Mouse (Mus musculus) testis, postnatal 14 days (tissue): ENCODE measurements at regions not wholly inside any gene's neighbourhood (a gene's known extent, or its start where the extent isn't known, plus 50 kb on each side); places are given as distances from the start of the nearest gene placed in this dataset.

Experiments used
- DNase-seq: peaks from one replicate; pipeline ENCODE4 v3.0.0; 2021; ENCODE audit warnings: low spot score

DNA sequence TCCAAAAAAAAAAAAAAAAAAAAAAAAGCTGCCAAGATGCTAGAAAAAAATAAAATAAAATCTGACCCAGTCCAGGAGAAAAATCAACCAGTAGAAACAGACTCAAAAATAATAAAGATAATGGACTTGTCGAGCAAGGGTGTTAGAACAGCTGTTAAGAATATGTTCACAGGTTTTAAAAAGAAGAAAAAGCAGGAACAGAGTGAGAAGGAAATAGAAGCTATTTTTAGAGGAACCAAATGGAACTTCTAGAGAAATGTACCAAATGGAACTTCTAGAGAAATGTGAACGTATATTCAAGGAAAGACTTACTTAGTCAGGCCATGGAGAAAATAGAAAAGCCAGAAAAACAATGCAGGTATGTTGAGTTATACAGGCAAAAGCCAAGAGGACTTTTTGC is 662.4 kb upstream of the Jmjd1c start:
- no peak for DNase-seq

DNA sequence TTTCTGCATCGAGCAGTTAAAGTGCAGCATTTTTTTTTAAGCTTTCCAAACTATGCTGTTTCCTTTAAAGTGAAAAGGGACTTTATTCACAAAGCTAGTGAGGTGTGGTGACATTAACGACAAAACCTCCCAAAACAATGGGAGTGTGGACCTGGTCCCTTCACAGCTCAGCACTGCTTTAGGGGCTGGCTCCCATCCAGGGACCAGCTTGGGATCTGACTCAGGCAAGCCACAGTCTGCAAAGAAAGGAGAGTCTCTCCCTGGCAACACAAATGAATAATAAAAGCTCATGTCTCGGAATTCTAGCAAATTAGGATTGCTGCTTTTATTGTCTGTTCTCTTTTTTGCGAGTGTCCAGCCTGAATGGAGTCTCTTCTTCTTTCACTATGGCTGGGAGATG is 625.2 kb upstream of the Jmjd1c start:
- DNase-seq, result no peak

DNA sequence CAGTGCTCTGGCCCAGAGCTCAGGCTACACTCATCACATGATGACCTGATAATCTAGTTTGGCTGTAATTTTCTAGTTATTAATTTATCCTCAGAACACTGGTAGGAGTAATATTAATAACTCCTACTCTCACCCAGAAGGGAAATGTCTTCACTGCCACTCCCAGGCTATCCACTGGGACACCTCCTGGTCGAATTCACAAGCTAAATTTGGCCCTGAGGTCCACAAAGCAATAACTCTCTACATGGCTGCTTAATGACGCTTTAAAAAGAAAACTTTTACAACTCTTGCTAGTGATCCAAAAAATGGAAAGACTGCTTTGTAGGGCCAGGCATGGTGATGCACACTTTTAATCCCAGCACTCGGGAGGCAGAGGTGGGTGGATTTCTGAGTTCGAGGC is 623.9 kb upstream of the Jmjd1c start:
- no peak for DNase-seq

DNA sequence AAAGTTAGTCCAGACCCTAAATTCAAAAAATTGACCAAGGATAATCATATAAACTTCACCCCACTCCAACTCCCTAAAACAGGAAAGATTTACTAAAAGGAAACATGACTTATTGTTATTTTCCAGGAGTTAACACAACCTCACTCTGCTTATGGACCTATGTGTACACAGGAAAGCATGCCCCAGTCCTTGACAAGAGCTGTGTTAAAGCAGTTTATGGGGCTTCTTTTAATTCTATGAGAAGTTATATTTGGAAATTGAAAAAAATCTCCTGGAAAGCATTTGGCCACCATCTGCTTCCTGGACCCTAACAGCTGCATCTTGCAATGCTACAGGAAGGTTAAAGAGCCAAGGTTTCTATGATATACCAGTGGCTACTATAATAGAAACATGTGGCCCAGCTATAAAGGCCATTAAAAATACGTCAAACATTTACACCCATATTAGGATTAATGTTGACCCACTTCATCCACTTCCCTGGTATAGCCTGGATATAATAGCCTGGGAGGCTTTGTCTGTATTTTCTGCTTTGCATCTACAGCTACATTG is 620.7 kb upstream of the Jmjd1c start:
- no peak for DNase-seq

DNA sequence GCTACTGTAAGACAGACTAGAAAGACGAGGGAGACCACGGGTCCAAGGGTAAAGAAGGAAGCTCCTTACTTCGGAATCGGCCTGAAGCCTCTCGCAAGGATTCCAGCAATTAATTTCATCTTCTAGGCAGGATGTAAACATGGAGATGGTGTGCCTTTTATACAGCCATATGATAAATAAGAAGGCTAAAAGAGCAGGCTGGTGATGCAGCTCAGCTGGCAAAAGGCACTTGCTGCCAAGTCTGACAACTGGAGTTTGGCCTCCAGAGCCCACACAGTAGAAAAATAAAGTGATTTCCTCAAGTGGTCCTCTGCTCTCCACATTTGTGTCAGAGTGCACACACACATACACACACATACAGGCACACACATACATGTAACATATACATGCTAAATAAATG is 605.1 kb upstream of the Jmjd1c start:
- DNase-seq, result no peak

DNA sequence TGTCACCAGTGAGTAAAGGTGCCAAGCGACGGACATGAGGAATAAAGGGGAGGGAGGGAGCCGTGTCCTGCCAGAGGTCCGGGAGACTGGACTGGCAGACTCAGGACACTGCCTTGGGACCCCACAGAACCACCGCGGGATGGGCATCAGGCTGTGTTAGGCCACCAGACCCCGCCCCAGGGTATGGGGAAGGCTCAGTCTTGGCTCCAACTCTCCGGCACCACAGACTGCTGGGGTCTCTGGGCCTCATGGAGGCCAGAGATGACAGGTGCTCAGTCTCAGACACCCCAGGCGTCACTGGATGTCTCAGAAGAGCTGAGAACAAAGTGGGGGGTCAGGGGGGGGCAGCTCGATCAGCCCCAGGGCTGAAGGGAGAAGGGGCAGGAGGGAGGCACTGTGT is 604.1 kb upstream of the Jmjd1c start:
- no peak for DNase-seq

DNA sequence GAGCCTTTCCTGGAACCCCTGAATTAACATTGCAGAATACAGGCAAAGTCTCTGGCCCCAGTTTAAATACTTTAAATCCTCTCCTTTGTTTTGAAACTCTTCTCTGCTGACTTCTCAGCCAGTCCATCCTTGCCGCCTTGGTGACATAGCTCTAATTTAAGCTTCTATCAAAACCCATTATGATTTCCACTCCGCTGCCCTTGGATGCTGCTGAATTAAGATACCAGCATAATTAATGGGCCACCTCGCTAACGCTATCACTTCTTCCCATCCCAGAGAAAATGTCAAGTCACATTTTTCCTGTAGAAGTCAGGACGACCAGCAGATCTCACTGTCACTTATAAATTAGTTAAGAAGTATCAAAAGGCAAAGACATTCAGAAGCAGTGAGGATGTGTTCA is 556.1 kb upstream of the Jmjd1c start:
- no peak for DNase-seq

DNA sequence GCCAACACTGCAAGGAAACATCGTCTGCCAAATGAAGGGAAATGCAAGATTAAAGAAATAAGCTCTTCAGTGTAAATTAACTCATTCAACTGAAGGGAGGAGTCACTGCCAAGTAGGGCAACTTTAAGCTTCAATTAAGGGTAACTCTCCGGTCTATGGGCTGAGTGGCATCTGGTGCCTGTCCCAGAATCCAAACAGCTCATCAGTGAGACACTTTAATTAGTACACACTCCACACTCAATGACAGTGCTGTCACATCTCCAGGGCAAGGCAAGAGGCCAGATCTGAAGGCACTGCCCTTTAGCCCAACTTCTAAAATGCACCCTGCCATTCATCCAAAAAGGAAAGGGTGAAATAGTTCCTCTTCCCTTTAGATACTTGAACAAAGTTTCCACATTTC is 549.3 kb upstream of the Jmjd1c start:
- DNase-seq, result no peak

DNA sequence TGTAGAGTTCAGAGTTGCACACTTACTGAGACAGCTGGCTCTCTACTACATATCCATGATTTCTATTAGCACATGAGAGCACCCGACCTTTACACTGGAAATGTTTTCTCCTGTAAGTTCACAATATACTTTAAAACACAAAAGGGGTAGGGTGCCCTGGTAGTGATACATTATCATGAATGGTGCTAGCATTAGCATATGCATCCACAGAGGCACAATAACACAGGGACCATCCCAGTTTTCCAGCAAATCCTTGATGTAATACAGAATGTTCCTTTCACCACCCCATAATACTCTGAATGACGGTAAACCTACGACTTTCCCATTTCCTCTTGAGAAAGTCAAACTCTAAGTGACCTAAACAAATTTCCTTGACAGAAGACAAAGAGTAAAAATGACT is 548.3 kb upstream of the Jmjd1c start:
- no peak for DNase-seq

DNA sequence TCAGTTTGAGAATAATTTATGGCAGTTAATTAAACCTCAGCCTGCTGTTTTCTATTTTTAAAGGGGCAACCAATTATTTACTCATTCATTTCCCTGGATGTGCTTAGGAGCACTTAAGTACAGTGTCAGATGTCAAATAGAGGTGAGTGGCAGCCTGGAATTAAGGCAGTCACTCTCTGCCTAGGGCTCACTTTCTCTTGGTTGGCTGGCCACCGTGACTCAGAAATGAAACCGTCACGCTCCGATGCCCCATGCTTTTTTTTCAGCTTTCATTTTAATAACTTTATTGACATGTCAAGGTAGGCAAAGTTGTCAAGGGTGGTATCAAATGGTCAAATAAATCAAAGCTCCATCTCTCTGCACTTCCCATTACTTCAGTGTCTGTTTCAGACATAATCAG is 547.9 kb upstream of the Jmjd1c start:
- no peak for DNase-seq

DNA sequence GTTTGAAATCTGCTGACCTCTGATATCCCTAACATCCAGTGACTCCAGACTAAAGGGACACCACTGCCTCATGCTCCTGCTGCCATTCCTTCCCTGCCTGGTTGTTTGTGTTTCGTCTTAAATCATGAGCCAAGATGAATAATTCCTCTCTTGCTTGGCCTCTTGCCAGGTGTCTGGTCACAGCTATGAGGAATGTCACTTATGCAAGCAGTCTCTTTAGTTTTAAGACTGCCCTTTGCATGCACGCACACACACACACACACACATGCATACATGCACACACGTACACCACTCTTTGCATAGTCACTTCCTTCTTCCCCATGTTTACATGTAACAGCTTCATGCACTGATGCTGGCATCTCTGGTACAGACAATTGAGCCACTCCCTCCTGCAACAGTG is 543.0 kb upstream of the Jmjd1c start:
- no peak for DNase-seq

DNA sequence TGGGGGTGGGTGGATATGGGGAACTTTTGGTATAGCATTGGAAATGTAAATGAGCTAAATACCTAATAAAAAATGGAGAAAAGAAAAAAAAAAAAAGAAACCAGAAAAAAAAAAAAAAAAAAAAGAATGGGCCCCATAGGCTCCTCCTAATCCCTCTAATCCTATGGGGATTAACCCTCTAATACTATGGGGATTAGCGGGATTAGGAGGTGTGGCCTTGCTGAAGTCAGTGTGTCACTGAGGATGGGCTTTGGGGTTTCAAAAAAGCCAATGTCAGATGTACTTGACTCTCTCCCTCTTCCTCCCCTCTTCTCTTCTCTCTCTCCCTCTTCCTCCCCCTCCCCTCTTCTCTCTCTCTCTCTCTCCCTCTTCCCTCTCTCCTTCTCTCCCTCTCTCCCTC is 541.7 kb upstream of the Jmjd1c start:
- DNase-seq, result no peak

DNA sequence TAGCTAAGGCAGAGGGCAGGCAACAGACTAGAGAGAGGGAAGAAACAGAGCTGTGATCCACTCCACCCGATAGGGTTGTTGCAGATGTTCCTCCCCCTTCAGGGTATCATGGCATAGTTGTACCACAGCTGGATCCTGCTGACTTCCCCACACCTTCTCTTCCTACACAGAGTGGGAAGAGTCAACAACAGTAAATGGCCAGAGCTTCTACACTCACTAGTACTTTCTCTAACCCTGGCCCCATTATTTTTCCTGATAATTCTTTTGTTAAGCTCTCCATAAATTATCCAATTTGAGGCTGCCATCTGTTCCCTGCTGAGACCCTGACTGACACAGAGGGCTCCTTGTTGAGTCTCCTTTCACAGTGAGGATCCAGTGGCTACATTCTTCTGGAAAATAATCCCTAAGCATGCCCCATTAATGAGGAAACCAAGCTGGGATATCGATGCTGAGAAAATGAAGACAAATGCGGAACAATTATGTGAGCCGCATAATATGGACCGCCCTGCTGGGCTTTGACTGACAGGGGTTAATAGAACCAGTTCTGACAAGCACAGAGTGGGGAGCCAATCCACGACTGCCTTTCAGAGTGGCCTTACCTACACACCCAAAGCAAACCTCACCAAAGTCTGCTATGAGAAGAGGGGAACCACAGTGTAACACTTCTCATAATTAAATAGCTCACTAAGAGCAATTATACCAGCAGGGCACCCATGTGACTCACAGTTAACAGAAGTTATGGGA is 537.7 kb upstream of the Jmjd1c start:
- DNase-seq, result no peak

DNA sequence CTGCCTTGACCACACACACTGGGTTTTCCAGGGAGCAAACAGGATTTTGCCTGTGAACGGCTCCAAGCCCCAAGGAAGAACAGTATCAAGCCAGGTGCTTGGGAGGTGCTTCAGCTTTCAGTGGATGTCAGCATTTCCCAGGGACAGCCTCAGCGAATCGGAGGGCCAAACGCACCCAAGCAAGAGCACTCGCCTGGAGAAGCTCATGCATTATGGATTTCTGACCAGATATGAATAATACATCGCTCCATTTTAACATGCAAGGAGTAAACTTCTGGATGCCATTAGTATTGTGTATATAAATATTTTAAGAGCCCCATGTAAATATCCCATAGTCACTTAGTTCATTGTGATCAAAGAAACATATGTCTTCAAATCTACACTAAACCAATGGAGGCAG is 530.6 kb upstream of the Jmjd1c start:
- no peak for DNase-seq

DNA sequence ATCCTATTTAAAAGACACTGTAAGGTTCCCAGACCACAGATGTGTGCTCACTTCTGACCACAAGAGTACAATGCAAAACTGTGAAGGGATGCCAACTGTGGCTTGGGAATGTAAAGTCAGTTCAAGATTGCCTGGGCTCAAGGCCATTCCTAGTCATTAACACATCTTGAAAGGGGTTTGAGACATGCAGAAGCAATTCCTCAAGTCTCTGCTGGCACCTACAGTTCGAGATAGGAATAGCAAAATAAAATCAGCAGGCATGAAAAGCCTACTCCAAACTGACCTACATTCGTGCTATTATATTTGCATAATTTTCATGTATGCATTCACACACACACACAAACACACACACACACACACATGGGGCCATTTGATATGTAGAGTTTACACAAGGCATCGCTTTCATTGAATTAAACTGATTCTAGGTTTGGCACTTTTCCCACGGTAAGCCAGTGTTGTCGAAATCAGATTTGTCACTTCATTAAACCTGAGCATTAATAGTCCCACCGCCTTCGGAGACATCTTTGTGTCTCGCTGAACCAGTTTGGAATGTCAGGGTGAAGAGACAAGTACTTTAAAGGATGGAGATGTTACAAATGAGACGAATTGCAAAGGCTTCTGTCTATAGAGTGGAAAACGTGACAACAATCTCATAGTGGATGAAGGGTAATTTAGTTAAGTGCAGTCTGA is 520.9 kb upstream of the Jmjd1c start:
- no peak for DNase-seq

DNA sequence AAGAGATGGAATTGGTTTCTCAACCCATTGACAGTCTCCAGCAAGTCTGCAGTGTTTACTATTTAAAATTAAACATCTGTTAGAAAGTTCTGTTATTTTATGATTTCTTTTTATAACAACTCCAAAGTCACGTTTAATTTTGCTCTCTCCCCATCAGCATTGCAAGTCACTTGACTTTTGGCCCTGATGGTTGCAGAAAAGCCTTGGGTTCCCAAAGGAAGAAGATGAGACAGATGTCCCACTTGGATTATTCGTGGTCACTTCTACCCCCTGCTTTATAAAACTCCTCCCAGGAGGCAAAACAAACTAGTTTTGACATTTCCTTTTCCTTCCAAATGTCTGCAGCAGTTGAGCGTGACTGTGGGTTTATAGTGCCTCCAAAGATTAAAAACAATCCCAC is 502.9 kb upstream of the Jmjd1c start:
- DNase-seq, result no peak

DNA sequence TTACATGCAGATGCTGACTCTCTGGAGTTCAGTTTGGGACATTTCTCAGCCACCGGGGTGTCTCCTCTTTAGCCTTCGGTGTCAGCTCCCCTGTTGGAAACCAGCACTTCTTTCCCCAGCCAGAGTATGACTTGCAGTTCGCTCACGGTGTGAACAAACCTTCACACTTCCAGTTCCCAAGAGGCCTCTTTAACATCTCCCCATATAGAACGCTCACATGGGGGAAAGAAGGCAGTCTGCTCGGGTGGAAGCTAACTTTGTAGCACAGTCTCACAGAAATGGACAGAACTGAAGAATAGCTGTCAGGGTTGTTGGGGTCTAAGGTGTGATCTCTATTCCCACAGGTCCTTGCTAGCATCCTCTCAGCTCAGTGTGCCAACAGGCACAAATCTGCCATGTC is 502.4 kb upstream of the Jmjd1c start:
- DNase-seq, result no peak

DNA sequence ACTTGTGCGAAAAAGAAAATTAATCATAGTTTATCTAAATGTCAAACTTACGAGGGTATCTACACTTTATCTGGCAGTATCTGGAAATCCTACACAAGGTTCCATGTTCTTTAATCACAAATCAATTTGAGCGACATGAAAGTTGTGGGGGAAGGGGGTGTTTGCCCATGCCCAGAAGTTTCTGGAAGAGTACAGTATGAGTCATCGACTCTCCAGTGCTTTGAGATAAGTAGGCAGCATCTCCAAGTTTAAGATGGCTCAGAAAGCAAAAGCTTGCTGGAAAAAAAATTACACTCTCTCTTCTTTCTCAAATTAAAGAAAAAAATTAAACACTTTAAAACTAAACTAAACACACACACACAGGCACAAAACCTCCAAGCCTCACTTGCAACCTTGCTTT is 498.0 kb upstream of the Jmjd1c start:
- DNase-seq, result no peak

DNA sequence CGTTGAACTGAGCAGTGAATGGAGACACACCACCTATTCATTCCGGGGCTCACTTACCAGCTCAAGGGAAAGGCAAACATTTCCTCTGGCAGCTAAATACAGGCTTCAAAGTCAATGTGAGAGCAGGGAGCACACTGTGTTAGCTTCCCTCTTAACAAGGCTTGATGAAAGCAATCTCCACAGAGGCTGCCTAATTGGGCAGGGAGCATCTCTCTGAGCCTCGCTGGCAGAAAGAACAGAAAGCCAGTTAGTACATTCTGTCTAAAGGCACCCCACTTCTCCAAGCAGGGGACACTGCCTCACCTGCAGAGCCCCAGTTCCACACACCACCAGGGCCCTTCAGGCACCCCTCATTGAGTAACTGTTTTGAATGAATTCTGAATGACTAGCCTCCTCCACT is 488.8 kb upstream of the Jmjd1c start:
- no peak for DNase-seq

DNA sequence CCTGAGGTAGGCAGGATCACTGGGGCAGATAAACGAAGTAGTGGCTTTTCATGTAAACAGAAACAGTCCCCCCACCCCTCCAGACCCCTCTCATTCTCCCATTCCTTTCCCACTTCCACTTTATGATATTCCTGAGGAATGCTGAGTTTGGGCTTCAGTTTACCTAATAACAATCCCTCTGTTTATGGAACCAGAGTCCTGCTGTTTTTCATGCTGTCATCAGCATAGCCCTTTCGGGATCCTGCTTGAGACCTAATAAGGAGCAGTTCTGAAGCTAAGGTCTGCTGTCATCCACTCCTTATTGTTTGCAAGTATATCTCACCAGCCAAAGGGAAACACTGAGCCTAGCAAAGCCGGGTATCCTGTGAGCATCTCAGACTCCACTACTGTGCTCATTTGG is 479.6 kb upstream of the Jmjd1c start:
- no peak for DNase-seq

DNA sequence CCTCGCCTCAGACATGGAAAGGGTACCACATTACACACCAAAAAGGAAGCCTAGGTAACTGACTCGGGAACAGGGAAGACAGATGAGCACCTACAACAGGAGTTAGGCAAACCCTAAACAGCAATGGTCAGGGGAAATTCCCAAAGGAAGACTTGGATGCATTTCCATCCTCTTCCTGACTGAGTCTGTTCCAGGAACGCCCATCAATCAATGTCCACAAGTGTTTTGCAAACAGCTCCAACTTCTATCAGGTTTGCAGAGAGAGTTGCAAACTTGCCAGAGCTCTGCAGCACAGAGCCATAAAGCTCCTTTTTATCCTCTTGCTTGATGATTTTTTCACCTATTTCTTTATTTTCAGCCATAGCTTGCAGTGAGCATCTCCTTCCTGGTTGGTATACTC is 464.9 kb upstream of the Jmjd1c start:
- no peak for DNase-seq

DNA sequence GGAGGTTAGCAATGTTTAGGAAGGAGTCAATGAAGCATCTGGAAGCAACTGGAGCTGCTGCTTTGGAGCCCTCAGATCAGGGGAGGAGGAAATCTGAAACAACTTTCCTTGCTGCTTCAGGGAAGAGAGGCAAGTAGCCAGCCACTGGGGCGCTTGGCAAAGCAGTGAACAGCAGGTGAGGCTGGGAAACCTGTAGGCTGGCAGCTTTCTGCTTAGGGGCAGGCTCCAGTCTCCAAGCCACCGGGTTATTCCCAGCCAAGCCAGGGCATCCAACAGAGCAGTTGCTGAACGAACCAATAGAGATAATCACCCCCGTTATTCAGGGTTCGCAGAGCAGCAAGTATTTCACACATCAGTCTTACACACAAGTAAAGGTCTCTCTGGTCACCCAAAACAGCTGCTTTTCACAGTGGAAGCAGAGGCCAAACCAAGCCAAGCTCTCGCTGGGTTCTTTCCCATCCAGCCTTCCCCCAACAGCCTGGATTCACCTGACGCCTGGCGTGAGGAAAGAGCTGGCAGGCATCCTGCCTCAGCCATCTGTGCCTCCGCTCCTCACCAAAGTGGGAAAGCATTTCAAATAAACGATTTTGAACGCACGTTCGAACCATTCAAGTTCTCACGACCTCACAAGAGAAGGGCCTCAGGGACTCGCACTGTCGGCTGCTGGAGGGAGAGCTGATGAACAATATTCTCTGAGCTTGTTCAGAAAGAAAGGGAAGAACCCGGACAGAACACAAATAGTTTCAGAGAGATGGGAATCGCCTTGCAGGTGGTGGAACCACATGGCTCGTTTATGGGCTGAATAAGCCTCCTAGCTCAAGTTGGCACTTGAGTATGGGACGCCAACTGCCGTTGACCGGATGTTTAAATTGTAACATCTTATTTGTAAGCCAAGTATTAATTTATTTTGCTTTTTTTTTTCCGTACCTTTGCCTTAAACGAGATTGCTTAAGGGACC is 454.8 kb upstream of the Jmjd1c start:
- DNase-seq, result no peak

DNA sequence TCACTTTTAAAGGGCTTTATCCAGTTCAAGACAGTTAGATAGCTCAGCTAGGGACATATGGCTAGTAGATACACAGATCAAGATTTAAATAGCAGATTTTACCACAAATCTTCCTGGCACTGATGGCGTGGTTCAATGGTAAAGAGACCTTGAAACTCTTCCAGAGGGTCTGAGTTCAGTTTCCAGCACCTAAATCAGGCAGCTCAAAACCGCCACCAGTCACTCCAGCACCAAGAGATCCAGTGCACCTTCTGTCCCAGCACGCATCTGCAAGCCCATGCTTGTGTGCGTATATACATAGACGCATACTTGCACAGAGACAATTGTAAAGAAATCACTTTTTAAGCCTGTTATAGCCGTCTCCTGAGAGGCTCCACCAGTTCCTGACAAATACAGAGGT is 454.0 kb upstream of the Jmjd1c start:
- no peak for DNase-seq
